Mouse (Mus musculus) telencephalon, adult 2 months (tissue): ENCODE results near the gene Snx14.

Experiments used
- DNase-seq: peaks from one replicate; pipeline ENCODE4 v3.0.0-alpha.2; 2011; ENCODE audit warnings: low read depth, low spot score

The Snx14 gene

GRCm38 (mm10) chr9:88346857-88347256, 91.9 kb downstream of the Snx14 start:
- DNase-seq: no peak

- no peak for DNase-seq
Observed at GRCm38 (mm10) chr9:88344424-88344823, 94.3 kb downstream of the Snx14 start.

GRCm38 (mm10) chr9:88342701-88343100, 96.1 kb downstream of the Snx14 start:
- peak; percentile 57 for DNase-seq

- DNase-seq: no peak
Observed at GRCm38 (mm10) chr9:88342241-88342640, 96.5 kb downstream of the Snx14 start.

- DNase-seq: no peak
Observed at GRCm38 (mm10) chr9:88340819-88341218, 97.9 kb downstream of the Snx14 start.

- no peak for DNase-seq
Observed at GRCm38 (mm10) chr9:88335839-88336238, 102.9 kb downstream of the Snx14 start.

GRCm38 (mm10) chr9:88332447-88332846, 106.3 kb downstream of the Snx14 start:
- DNase-seq: no peak

GRCm38 (mm10) chr9:88330316-88330715, 108.4 kb downstream of the Snx14 start:
- DNase-seq: no peak

- DNase-seq: no peak
Observed at GRCm38 (mm10) chr9:88329166-88329748, 109.5 kb downstream of the Snx14 start.

GRCm38 (mm10) chr9:88328666-88329065, 110.1 kb downstream of the Snx14 start:
- no peak for DNase-seq

GRCm38 (mm10) chr9:88326930-88327901, 111.5 kb downstream of the Snx14 start, which contains the start of gene Nt5e:
TSS of gene Nt5e (plus strand) at chr9:88327197.
- DNase-seq: no peak
